Mouse (Mus musculus) Patski (cell line): ENCODE measurements at regions not wholly inside any gene's neighbourhood (a gene's known extent, or its start where the extent isn't known, plus 50 kb on each side); places are given as distances from the start of the nearest gene placed in this dataset.
"Not testable (repeated sequence)": the region's sequence is repeated elsewhere in the genome, so short reads cannot be mapped to it uniquely, and the experiment has no call there.

ENCODE experiments used
- ATAC-seq: fragments of 100-300 bp; one replicate; pipeline ENCODE4 v1.8.0; 2021
- CTCF ChIA-PET: fragments of 350-600 bp; sonication (Branson Sonifier 250); formaldehyde crosslinking; loops from one replicate; lab custom pipeline; 2022; ENCODE audit warnings: inconsistent platforms; lab: Charles Lee
- POLR2A ChIA-PET: fragments of 350-600 bp; sonication (Branson Sonifier 250); formaldehyde crosslinking; loops from one replicate; lab custom pipeline; 2022; ENCODE audit warnings: antibody characterized with exemption, inconsistent platforms; lab: Charles Lee
- DNase-seq: peaks from one replicate; pipeline ENCODE4 v3.0.0-alpha.2; 2011; ENCODE audit warnings: low read depth, low spot score
- H3K27me3 ChIP-seq: fragments of 371-371 bp; one replicate; pipeline ENCODE4 v1.5.1; 2021
- CTCF ChIP-seq: fragments of 100-300 bp; IDR thresholded peaks from one replicate; pipeline ENCODE4 v1.5.1; 2021
- in situ Hi-C: fragments of 300-500 bp; cut with MboI; formaldehyde crosslinking; loops from 3 replicates; pipeline ENCODE4 v1.11.1; 2018; ENCODE audit warnings: low pct_unique_long_range_greater_than_20kb, mixed read lengths

DNA sequence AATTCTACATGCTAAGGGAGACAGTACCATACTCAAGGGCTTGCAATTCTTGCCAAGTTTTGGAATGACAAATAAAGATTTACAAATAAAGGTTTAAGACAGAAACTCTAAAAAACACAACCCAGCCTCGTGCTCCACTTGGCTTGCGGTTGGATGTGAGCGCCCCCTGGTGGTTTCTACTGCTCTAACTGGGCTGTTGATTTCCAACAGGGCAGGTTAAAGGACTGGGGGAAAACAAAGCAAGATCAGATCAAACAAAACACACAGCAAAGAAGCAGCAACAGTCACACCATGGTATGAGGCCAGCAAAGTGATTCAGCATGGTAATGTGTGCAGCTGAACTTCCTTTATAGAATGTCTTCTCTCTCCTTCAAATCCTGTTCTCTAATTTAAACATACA, 339.2 kb downstream of the Adam3 start:
- ChIA-PET POLR2A (no interaction called here), CTCF (no interaction called here)

DNA sequence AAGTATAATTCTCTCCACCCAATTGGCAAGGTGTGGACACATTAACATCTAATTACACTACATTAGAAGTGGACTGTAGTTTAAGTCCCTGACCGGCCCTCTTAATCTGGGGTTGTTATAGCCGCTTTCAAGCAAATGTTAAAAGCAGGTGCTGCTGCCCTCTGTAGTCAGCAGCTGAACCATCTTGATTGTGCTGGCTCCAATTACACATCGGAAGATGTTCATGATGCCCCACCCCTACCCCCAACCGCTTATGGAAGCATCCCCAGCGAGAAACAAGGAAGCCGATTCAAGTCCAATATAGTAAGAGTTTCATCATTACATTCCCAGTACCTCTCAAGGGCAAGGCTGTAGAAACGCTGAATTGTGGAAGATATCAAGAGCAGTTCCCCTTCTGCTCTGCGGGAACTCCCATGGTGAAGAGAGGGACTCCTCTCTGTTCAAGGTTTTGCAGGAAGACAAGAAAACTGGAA, 341.7 kb downstream of the Adam3 start:
- in situ Hi-C loops: loop anchor here (5.0 kb wide), 1 partner anchor 787 kb away; no protein-coding TSS in a partner anchor
- DNase-seq: no peak
- no peaks in the 10 kb centered on the region for H3K27me3 ChIP-seq
- ChIA-PET CTCF (no interaction called here), POLR2A (no interaction called here)
- peak; percentile 29 for TF ChIP-seq CTCF
- ATAC-seq: no peak

More for the DNA sequence above, 339.2 kb downstream of the Adam3 start:
- peak; percentile 95 for TF ChIP-seq CTCF
- no peaks in the 10 kb centered on the region for H3K27me3 ChIP-seq
- DNase-seq (no peak), ATAC-seq (peak; percentile 58)
- in situ Hi-C loops: no loop called here

DNA sequence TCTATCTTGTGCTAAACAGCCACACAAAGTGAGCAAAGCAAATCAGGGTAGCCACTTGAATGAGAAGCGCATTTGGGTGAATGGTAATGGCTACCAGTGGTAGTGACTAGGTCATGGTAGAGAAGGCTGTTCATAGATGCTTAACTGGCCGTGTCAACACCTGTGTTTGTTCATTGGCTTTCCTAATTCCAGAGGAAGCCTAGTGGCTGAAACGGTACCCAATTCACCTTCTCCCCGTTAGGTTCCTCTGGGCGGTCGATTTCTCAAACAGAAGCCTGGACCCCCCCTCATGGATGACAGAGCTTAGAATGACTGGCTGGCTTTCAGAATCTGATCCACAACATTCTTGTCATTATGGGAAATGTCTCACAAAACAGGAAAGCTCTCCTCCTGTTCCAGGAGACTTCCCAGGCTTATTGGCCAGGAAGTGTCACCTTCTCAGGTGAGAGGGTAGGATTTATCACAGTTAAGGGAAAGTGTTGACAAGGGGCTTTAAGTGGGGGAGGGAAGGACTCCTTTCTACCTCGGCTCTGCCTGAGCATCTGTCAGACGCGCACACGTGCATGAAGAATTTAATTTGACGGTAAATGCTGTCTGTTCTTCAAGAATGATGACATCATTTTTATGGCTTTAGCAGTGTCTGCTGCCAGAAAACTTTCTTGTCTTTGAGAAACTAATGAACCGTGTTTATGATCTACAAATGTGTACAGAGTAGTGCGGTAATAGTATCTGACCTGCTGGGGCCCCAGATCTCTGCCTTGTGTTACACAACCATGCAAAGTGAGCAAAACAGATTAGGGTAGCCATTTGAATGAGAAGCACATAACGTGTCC, 342.3 kb downstream of the Adam3 start:
- in situ Hi-C loops: loop anchor here (5.0 kb wide), 1 partner anchor 786 kb away; no protein-coding TSS in a partner anchor
- ChIA-PET POLR2A (no interaction called here), CTCF (interaction anchor here (1.3 kb wide), 1 partner anchor 19 kb away, joined by 3 read pairs; no protein-coding TSS in a partner anchor)
- no peaks in the 10 kb centered on the region for H3K27me3 ChIP-seq
- ATAC-seq: peak; percentile 82
- no peak for TF ChIP-seq CTCF
- no peak for DNase-seq

DNA sequence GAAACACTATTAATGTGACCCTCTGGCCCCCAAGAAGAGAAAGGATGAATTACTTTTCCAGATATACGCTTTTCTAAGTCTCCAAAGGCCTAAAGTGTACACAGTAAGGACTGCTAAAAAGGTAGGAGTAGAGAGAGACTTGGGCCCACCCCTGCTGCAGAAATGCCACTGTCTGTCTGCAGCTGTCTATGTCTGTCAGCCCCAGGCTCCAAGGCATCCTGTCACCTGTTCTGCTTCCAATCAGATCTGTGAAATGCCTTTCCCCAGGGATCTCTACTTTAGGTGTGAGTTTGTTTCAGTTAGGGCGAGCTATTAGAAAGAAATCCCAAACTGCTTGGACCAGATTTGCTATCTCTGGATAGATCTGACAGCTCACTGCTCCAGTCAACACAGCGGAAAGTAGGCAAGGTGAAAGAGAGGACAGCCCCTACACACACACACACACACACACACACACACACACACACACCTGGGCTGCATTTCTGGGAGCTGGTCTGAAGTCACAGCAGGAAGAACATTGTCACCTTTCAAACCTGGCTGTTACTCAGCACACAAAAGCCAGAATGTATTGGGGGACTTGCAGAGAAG, 343.9 kb downstream of the Adam3 start:
- DNase-seq (no peak), ATAC-seq (no peak)
- in situ Hi-C loops: loop anchor here (5.0 kb wide), 1 partner anchor 784 kb away; no protein-coding TSS in a partner anchor
- TF ChIP-seq CTCF: no peak
- no peaks in the 10 kb centered on the region for H3K27me3 ChIP-seq
- ChIA-PET CTCF (no interaction called here), POLR2A (interaction anchor here (0.6 kb wide), 1 partner anchor 39 kb away, joined by 3 read pairs; no protein-coding TSS in a partner anchor)

DNA sequence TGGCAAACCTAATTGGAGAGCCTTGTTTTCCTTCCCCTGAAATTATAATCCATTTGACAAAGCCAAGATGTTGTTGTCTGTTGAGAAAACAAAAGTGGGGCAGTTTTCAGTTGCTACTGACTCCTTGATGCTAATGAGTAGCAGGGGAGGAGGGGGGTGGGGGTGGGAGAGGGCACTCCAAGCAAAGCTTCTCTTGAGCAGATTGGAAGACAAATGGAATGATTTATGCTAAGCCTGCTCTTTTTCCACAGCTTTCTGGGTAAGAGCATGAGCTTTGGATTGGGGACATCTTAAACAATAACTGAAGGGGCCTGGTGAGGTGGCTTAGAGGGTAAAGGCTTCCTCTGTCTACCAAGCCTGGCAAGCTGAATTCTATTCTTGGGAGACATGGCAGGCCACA, 347.6 kb downstream of the Adam3 start:
- no peak for ATAC-seq
- DNase-seq: no peak
- no peaks in the 10 kb centered on the region for H3K27me3 ChIP-seq
- in situ Hi-C loops: no loop called here
- ChIA-PET CTCF (no interaction called here), POLR2A (no interaction called here)
- no peak for TF ChIP-seq CTCF

DNA sequence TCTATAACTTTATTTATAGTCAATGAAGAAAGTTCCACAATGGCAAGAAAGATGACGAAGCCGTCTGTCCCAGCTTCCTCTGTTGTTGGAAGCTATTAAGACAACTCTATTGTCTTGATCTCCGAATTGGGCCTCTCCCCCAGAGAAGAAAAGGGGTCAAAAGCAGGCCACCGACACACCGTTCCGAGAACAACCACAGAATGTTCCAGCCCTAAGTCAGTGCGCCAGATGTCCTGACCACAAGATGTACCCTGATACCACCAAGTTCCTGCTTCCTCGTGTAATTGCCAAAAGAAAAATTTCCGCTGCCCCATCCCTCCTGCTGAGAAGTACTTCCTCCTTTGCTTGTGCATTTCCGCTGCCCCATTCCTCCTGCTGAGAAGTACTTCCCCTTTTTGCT, 348.8 kb downstream of the Adam3 start:
- ATAC-seq, H3K27me3 ChIP-seq, in situ Hi-C loops, DNase-seq, CTCF ChIA-PET, POLR2A ChIA-PET: not testable (repeated sequence)

DNA sequence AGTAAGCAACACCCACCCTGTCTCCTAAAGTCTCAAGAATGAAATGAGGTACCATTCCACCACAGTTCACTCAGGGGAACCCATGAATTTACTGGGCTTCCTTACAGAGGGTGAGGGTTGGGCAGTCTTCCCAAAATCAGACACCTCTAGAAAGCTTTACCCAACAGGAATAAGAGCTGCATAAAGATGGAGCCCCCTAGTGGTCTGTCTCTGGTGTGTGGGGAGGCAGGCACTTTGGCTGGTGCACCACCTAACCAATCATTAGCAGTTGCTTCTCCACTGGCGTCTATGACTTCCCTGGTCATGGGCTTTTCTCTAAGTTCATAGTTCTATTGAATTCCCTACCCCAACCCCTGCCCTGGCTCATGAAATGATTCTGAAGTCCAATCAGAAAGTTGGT, 351.1 kb downstream of the Adam3 start:
- ChIA-PET POLR2A (no interaction called here), CTCF (interaction anchor here (0.8 kb wide), 1 partner anchor 19 kb away, joined by 3 read pairs; no protein-coding TSS in a partner anchor)
- peak; percentile 31 for TF ChIP-seq CTCF
- DNase-seq (no peak), ATAC-seq (no peak)
- H3K27me3 ChIP-seq: no peaks in the 10 kb centered on the region
- in situ Hi-C loops: no loop called here

DNA sequence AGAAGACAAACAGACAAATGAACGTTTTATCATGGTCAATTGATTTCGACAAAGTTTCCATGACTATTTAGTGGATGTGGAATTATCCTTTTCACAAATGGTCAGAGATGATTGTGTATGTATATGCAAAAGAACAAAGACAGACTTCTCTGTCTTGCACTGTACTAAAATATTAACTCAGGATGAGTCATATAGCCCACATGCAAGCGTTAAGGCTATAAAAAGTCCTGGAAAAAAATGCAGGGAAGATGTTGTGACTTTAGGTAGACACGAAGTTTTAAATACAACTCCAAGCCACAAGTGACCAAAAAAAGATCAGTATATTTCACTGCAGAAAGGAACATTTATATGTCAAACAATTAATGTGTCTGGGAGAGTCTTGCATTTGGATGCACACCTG, 353.6 kb downstream of the Adam3 start:
- no peaks in the 10 kb centered on the region for H3K27me3 ChIP-seq
- DNase-seq: no peak
- CTCF ChIA-PET: no interaction called here
- no peak for TF ChIP-seq CTCF
- POLR2A ChIA-PET: no interaction called here
- in situ Hi-C loops: no loop called here
- ATAC-seq: no peak

DNA sequence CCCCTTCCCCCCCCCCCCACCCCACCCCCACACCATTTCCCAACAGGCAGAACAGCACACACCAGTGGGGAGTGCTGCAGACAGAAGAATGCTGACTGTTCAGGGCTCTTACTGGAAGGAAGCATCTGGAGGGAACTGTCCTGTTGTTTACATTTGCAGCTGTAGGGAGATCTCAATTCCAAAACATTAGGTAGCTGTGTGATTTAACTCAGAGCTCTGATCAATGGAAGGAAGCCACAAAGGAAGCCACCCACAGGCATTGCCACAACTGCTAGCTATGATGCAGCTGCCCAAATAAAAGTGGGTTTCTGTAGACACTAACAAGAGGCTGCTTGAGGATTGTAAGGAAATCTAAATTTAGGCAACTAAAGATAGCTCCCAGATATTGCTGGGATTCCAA, 359.7 kb downstream of the Adam3 start:
- DNase-seq (no peak), ATAC-seq (no peak)
- TF ChIP-seq CTCF: no peak
- H3K27me3 ChIP-seq: no peaks in the 10 kb centered on the region
- in situ Hi-C loops: no loop called here
- ChIA-PET CTCF (no interaction called here), POLR2A (interaction anchor here (0.7 kb wide), 1 partner anchor 697 kb away, joined by 3 read pairs; no protein-coding TSS in a partner anchor)

DNA sequence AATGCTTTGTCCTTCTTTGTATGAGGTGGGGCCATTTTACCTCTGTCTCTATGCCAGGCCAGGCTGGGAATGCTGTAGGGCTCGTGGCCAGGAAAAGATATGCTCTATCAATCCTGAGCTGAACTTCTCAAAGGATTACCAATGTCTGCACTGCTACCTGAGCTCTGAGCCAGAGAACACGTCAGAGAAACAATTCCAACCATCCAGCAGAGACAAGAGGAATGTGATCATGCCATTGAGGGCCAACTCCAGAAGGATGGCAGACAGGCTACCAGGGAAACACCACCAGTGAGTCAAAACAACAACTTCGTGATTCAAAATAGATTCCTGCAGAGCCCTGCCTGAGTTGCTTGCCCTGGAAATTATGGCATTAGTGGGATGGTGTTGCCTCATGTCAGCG, 361.0 kb downstream of the Adam3 start:
- TF ChIP-seq CTCF: no peak
- DNase-seq (peak; percentile 71), ATAC-seq (peak; percentile 99)
- in situ Hi-C loops: no loop called here
- ChIA-PET CTCF (interaction anchor here (1.2 kb wide), 1 partner anchor 18 kb away, joined by 3 read pairs; no protein-coding TSS in a partner anchor), POLR2A (no interaction called here)
- H3K27me3 ChIP-seq: no peaks in the 10 kb centered on the region
